Mouse (Mus musculus): Measurements from ENCODE around the gene Gm17428.

The Gm17428 gene

DNA sequence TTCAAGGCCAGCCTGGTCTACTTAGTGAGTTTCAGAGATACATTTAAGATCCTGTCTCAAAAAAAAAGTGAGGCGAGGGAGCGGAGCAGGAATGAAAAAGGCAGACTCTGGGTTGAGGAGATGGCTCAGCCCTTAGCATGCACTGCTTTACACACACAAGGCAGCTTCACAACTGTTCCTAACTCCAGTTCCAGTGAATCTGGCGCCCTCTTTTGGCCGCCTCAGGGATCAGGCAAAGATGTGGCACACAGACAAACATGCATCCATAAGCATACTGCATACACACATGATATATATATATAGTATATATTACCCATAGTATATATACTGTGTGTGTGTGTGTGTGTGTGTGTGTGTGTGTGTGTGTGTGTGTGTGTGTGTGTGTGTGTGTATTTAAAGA is 34.4 kb downstream of the Gm17428 start:
- peak; percentile 31 for DNase-seq (ENCODE audit: low read depth)

DNA sequence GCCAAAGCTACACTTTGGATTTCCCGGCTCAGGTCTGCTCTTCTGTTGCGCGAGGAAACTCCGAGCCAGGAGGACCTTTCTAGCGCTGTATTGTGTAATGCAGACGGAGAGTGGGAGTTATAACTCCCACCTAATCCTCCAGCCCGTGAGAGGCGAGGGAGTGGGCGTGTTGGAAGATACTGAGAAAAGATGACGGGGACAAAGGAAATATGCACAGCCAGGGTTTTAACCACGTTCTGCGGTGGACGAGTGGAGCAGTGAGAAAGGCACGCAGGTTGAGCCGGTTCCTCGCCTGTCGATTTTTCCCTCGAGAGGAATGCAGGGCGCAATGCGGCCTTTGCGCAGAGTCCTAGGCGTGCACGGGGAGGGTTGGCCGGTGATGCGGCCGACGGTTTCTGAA is 37.9 kb downstream of the Gm17428 start:
- DNase-seq (ENCODE audit: low read depth) = peak; percentile 54

GRCm38 (mm10) chr14:55014991-55015766 is 38.4 kb downstream of the Gm17428 start, which contains the start of gene Ngdn:
Gene Ngdn (plus strand): TSS chr14:55015454.
- peak; percentile 99 for DNase-seq (ENCODE audit: low read depth)

DNA sequence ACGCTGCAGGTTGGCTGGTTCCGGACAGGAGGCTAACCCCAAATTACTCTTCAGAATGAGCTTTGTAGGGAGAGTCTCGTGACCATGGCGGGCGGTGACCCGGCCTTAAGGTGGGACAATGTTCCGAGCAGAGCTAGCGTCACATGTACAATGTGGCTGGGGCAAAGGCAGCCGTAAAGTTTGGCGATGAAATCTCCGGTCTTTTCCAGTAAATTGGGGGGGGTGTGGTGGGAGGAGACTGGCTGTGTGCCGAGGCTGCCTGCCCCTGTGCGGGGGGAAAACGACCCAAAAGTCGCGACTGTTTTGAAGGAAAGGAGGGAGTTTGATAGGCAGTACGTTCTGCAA is 39.0 kb downstream of the Gm17428 start:
- DNase-seq (ENCODE audit: low read depth) = peak; percentile 38

- no peak for DNase-seq (ENCODE audit: low read depth)
Measured at GRCm38 (mm10) chr14:55016876-55017275, 40.1 kb downstream of the Gm17428 start.

DNA sequence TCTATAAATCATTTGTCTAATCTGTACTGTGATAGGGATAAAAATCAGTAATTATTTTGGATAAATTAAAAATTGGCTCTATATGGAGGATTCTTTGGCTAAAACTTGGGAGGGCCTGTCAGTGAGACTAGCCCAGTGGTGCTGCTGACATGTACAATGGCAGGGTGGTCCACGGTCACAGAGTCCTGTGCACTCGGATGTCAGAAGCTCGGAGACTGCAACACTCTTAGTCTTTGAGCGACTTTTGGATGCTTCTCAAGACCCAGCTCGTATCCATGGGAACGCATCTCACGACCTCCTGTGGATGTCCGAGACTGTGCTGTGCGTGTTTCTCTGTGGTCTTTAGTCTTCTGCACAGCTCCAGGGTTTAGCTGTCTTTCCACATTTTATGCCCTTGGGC is 43.7 kb downstream of the Gm17428 start:
- no peak for DNase-seq (ENCODE audit: low read depth)

DNA sequence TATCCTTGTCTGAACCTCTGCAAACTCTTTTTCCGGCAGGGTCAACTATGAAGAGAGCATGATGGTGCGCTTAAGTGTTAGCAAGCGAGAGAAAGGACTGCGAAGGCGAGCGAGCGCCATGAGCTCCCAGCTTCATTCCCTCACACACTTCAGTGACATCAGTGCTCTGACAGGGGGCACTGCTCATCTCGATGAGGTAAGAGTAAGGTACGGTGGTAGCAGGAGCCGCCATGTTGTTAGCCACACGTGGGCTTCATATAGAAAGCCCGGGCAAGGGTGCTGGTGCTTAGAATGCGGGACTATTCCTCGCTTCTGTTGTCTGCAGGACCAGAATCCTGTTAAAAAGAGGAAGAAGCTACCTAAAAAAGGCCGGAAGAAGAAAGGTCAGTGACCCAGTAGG is 46.3 kb downstream of the Gm17428 start:
- DNase-seq (ENCODE audit: low read depth) = no peak

- peak; percentile 53 for DNase-seq (ENCODE audit: low read depth)
Measured at GRCm38 (mm10) chr14:55024236-55024635, 47.5 kb downstream of the Gm17428 start.

- no peak for DNase-seq (ENCODE audit: low read depth)
Measured at GRCm38 (mm10) chr14:55025527-55025926, 48.8 kb downstream of the Gm17428 start.

Measured in c-Kit-positive CD71-positive TER-119-negative erythroid progenitor cells, embryonic 14.5 days (primary cell).